Mouse (Mus musculus) stomach, embryonic 15.5 days (tissue): ENCODE results near the gene Gm42791. TPM values are rescaled to one million over a fixed set of nuclear protein-coding genes. Genes with fewer than 3 reads are reported as not detected.

Experiments
- ATAC-seq: fragments of 200-750 bp; cut with Nextera tagmentation; 2 replicates; pipeline ENCODE4 v1.8.0; 2017; ENCODE audit warnings: low read depth, moderate number of reproducible peaks, moderate TSS enrichment; ENCODE audit not compliant: insufficient read depth, low FRiP score
- H3K27ac ChIP-seq: fragments of 300-500 bp; sonication (generic); 2 replicates; pipeline ENCODE4 v1.5.1; 2015; ENCODE audit warnings: mild to moderate bottlenecking, inconsistent platforms
- H3K27me3 ChIP-seq: fragments of 300-500 bp; sonication (generic); replicated peaks from 2 replicates; pipeline ENCODE4 v1.6.1; 2015; ENCODE audit warnings: inconsistent platforms
- H3K36me3 ChIP-seq: fragments of 300-500 bp; sonication (generic); 2 replicates; pipeline ENCODE4 v1.6.1; 2015; ENCODE audit warnings: inconsistent platforms
- H3K4me1 ChIP-seq: fragments of 300-500 bp; sonication (generic); 2 replicates; pipeline ENCODE4 v1.6.1; 2015; ENCODE audit warnings: inconsistent platforms
- H3K4me2 ChIP-seq: fragments of 300-500 bp; sonication (generic); 2 replicates; pipeline ENCODE4 v1.6.1; 2015; ENCODE audit warnings: mild to moderate bottlenecking, inconsistent platforms
- H3K4me3 ChIP-seq: fragments of 300-500 bp; sonication (generic); replicated peaks from 2 replicates; pipeline ENCODE4 v1.5.1; 2015; ENCODE audit warnings: inconsistent platforms
- H3K9ac ChIP-seq: fragments of 300-500 bp; sonication (generic); 2 replicates; pipeline ENCODE4 v1.6.1; 2015; ENCODE audit warnings: inconsistent platforms
- H3K9me3 ChIP-seq: fragments of 300-500 bp; sonication (generic); 2 replicates; pipeline ENCODE4 v1.6.1; 2016; ENCODE audit warnings: inconsistent platforms
- WGBS: fragments of 180-500 bp; shearing (Covaris S2); methylation state at CpG from one replicate; pipeline ENCODE4 v1.1.7; 2015; 5-methylcytosine and 5-hydroxymethylcytosine counted together
- polyA plus RNA-seq: library from polyadenylated mRNA; unstranded; fragments of >200 nt; fragmentation: Nextera tagmentation; extraction: Ambion mirVana; gene quantifications from 2 replicates; pipeline ENCODE4 v1.2.1, GENCODE M21; 2015

Gene Gm42791
- polyA plus RNA-seq, 1 experiment from 2014 or later = 0.80 TPM

GRCm38 (mm10) chr5:148945735-148946134, 49.2 kb downstream of the Gm42791 start:
- Histone ChIP-seq H3K9me3 (no peaks in the 10 kb centered on the region), H3K4me3 (no peak overlapping the region), H3K9ac (no peak overlapping the region), H3K4me2 (no peak overlapping the region), H3K27ac (no peak overlapping the region), H3K36me3 (no peaks in the 10 kb centered on the region), H3K27me3 (no peaks in the 10 kb centered on the region), H3K4me1 (0 out of 2 replicates have a peak, but pooled peaks cover 5% of the 10 kb centered on the region)
- no peak for ATAC-seq
- 82% methylated on average over 2 of the region's 2 CpGs for WGBS

DNA sequence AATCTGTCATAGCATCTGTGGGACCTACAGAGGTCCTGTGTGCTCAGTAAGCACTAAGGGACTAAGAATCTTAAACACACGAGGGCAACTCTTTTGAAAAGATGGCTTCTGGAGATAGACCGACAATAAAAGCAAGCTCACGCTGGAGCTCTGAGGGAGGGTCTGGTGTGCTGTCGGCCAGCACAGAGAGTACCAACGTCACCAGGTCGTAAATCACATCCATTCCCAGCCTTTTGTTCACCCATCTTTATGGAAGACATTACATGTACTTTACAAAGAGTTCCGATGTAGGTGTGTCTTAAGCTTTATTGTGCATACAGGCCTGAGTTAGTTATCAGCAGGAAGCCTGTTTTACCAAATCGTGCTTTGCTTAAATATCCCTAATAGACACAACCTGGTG, 50.9 kb downstream of the Gm42791 start:
- H3K4me3 ChIP-seq = no peak overlapping the region
- H3K9me3 ChIP-seq = no peaks in the 10 kb centered on the region
- H3K27ac ChIP-seq = no peak overlapping the region
- no peak for ATAC-seq
- H3K36me3 ChIP-seq = no peaks in the 10 kb centered on the region
- 0 out of 2 replicates have a peak overlapping the region, but pooled peaks have one; percentile 5 for H3K4me2 ChIP-seq
- H3K9ac ChIP-seq = no peak overlapping the region
- WGBS = 42% methylated on average over 8 of the region's 8 CpGs
- H3K4me1 ChIP-seq = peaks cover 6% of the 10 kb centered on the region; the same call in 1 of the 2 replicates
- no peaks in the 10 kb centered on the region for H3K27me3 ChIP-seq

DNA sequence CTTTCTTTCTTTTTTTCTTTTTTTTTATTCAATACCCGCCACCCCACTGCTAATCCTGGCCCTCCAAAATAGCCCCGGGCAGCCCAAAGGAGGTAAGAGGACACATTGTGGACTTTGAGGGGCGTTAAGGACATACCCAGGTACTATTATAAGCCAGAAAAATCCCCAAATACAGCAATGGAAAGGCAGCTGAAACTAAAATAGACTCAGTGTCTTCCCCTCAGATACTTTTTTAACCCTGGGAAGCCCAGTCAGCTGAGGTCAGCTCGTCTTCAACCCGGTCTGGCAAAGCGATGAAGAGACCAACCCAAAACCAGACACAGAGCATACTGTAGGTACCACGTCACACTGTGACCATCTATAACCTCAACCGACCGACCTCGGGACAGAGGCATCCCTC, 51.5 kb downstream of the Gm42791 start:
- 79% methylated on average over 10 of the region's 10 CpGs for WGBS
- Histone ChIP-seq H3K27me3 (no peaks in the 10 kb centered on the region), H3K4me1 (peaks cover 6% of the 10 kb centered on the region; the same call in 1 of the 2 replicates), H3K9ac (no peak overlapping the region), H3K4me2 (no peak overlapping the region), H3K4me3 (no peak overlapping the region), H3K27ac (no peak overlapping the region), H3K9me3 (no peaks in the 10 kb centered on the region), H3K36me3 (no peaks in the 10 kb centered on the region)
- no peak for ATAC-seq

DNA sequence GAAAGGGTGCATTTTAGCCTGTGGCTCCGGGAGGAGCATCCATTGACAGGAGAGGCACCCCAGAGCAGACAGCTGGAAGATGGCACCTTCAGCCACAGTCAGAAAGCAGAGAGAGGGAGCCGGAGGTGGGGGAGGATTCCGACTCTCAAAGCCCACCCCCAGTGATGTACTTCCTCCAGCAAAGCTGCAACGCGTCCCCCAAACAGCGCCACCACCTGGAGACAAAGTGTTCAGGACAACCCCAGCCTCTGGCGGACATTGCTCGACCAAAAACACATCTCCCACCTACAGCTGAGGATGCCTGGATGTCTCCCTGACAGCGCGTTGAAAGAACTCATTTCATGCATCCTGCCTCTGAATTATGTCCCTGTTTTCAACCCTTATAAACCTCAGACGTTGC, 52.0 kb downstream of the Gm42791 start:
- ATAC-seq = no peak

GRCm38 (mm10) chr5:148942305-148942704, 52.6 kb downstream of the Gm42791 start:
- Histone ChIP-seq H3K9ac (no peak overlapping the region), H3K27me3 (no peaks in the 10 kb centered on the region), H3K4me1 (peaks cover 6% of the 10 kb centered on the region; the same call in 1 of the 2 replicates), H3K9me3 (no peaks in the 10 kb centered on the region), H3K36me3 (no peaks in the 10 kb centered on the region), H3K27ac (no peak overlapping the region), H3K4me2 (no peak overlapping the region), H3K4me3 (no peak overlapping the region)
- no peak for ATAC-seq
- WGBS = 94% methylated on average over 6 of the region's 6 CpGs

More for the DNA sequence above, 52.0 kb downstream of the Gm42791 start:
- H3K4me3 ChIP-seq = no peak overlapping the region
- no peaks in the 10 kb centered on the region for H3K9me3 ChIP-seq
- no peaks in the 10 kb centered on the region for H3K27me3 ChIP-seq
- H3K9ac ChIP-seq = no peak overlapping the region
- no peaks in the 10 kb centered on the region for H3K36me3 ChIP-seq
- peaks cover 6% of the 10 kb centered on the region; the same call in 1 of the 2 replicates for H3K4me1 ChIP-seq
- 76% methylated on average over 11 of the region's 11 CpGs for WGBS
- H3K4me2 ChIP-seq = no peak overlapping the region
- no peak overlapping the region for H3K27ac ChIP-seq

DNA sequence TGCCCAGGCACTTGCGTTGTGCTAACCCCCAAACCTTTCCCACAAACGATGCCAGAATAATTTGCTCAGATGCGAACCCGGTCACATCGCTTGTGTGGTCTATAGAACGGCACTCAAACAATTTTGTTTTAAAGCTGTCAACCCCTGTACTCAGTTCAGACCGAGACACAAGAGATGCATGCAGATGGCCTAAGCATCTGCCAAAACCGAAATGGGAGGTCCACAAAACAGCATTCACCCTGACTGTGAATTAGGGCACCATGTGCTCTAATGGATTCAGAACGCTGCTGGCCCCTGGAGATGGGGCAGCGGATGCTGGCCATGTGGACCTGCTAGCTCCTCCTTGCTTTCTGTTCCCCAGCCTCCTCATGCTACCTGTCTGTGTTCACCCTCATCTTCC, 53.1 kb downstream of the Gm42791 start:
- H3K36me3 ChIP-seq = no peaks in the 10 kb centered on the region
- no peak overlapping the region for H3K27ac ChIP-seq
- H3K4me3 ChIP-seq = no peak overlapping the region
- no peaks in the 10 kb centered on the region for H3K9me3 ChIP-seq
- no peak overlapping the region for H3K9ac ChIP-seq
- ATAC-seq = no peak
- H3K4me1 ChIP-seq = peaks cover 6% of the 10 kb centered on the region; the same call in 1 of the 2 replicates
- WGBS = 77% methylated on average over 10 of the region's 10 CpGs
- H3K27me3 ChIP-seq = no peaks in the 10 kb centered on the region
- H3K4me2 ChIP-seq = no peak overlapping the region

DNA sequence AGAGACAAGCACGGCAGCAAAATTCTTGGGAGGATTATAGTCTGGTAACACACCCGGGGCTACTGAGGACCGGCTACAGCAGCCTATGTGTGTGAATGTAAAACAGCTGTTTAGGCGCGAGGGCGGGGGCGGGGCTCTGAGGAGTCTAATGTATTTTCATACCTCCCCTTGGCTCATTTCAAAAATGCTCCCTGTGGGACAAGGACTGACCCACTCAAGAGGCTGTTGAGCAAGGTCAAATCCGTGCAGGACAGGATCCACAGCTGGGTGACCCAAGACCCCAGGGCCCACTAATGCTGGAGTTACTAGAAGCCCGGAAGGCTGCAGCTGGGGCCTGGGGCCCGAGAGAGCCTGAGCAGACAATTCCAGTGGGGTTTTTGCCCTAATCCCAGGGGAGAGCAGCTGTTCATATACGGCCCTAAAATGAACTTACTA, 55.0 kb downstream of the Gm42791 start:
- no peak overlapping the region for H3K4me2 ChIP-seq
- H3K4me1 ChIP-seq = peaks cover 6% of the 10 kb centered on the region; the same call in 1 of the 2 replicates
- H3K27me3 ChIP-seq = no peaks in the 10 kb centered on the region
- no peaks in the 10 kb centered on the region for H3K9me3 ChIP-seq
- no peak overlapping the region for H3K9ac ChIP-seq
- no peak overlapping the region; the same call in 1 of the 2 replicates for H3K27ac ChIP-seq
- no peak for ATAC-seq
- H3K36me3 ChIP-seq = no peaks in the 10 kb centered on the region
- no peak overlapping the region for H3K4me3 ChIP-seq
- WGBS = 58% methylated on average over 11 of the region's 11 CpGs

GRCm38 (mm10) chr5:148936516-148936951, 58.4 kb downstream of the Gm42791 start:
- no peak overlapping the region for H3K27ac ChIP-seq
- peaks cover 6% of the 10 kb centered on the region; the same call in 1 of the 2 replicates for H3K4me1 ChIP-seq
- 74% methylated on average over 3 of the region's 3 CpGs for WGBS
- H3K4me3 ChIP-seq = no peak overlapping the region
- no peaks in the 10 kb centered on the region for H3K36me3 ChIP-seq
- no peaks in the 10 kb centered on the region for H3K27me3 ChIP-seq
- H3K9me3 ChIP-seq = no peaks in the 10 kb centered on the region
- no peak for ATAC-seq
- no peak overlapping the region for H3K4me2 ChIP-seq
- no peak overlapping the region for H3K9ac ChIP-seq

DNA sequence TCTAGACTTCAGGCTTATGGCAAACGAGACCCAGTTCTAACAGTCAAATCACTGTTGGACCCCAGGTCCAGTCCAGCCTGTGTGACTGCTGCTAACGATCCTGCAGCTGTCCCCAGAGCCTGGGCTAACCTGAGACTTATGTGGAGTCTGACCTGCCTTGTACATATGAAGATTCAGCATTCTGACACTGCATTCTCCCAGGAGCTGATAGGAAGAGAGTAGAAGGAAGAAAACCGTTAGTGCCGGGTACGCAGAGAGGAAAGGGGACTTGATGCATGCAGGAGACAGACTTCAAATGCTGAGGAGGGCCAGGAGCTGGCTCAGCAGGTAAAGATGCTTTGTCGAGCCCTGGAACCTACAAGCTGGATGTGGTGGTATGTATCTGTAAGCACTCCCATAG, 59.1 kb downstream of the Gm42791 start:
- no peak overlapping the region for H3K27ac ChIP-seq
- no peaks in the 10 kb centered on the region for H3K27me3 ChIP-seq
- peaks cover 6% of the 10 kb centered on the region; the same call in 1 of the 2 replicates for H3K4me1 ChIP-seq
- no peak overlapping the region for H3K4me3 ChIP-seq
- H3K9me3 ChIP-seq = no peaks in the 10 kb centered on the region
- no peak overlapping the region for H3K9ac ChIP-seq
- H3K4me2 ChIP-seq = no peak overlapping the region
- ATAC-seq = no peak
- no peaks in the 10 kb centered on the region for H3K36me3 ChIP-seq
- WGBS = 82% methylated on average over 6 of the region's 6 CpGs

DNA sequence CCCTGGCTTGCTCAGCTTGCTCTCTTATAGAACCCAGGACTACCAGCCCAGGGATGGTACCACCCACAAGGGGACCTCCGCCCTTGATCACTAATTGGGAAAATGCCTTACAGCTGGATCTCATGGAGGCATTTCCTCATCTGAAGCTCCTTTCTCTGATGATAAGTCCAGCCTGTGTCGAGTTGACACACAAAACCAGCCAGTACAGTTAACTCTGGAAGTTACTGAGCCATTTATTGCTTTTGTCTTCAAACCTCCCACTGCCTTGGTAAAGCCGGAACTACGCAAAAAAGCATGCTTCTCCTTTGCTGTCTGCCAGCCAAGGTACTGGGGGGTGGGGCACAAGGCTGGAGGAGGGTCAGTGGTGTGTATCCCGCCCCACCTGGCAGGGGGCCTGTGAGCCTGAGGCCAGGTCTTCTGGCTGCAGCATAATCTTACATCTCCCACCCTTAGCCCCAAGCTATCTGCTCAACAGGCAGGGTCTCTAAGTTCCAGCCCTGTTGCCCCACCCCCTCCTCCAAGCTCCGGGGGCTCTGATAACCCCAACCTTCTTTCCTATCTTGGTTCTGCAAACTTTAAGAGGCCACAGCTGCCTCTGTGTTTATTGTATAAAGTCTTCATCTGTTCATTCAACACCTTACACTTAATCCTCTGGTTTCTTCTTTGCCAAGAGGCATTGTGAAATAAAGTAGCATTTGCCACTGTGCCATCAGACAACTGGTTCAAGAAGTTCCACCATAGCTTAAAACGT, 59.7 kb downstream of the Gm42791 start:
- Histone ChIP-seq H3K27me3 (no peaks in the 10 kb centered on the region), H3K9ac (no peak overlapping the region), H3K4me1 (peaks cover 6% of the 10 kb centered on the region; the same call in 1 of the 2 replicates), H3K4me2 (no peak overlapping the region), H3K9me3 (no peaks in the 10 kb centered on the region), H3K4me3 (no peak overlapping the region), H3K36me3 (no peaks in the 10 kb centered on the region), H3K27ac (peak overlapping the region; percentile 26; the same call in 1 of the 2 replicates)
- WGBS = 53% methylated on average over 7 of the region's 7 CpGs
- ATAC-seq = peak; percentile 83; the same call in 1 of the 2 replicates

GRCm38 (mm10) chr5:148934457-148934856, 60.5 kb downstream of the Gm42791 start:
- Histone ChIP-seq H3K4me3 (no peak overlapping the region), H3K4me1 (0 out of 2 replicates have a peak, but pooled peaks cover under 1% of the 10 kb centered on the region), H3K27me3 (no peaks in the 10 kb centered on the region), H3K9me3 (no peaks in the 10 kb centered on the region), H3K9ac (no peak overlapping the region), H3K36me3 (no peaks in the 10 kb centered on the region), H3K4me2 (no peak overlapping the region), H3K27ac (no peak overlapping the region)
- 43% methylated on average over 6 of the region's 6 CpGs for WGBS
- ATAC-seq = no peak

DNA sequence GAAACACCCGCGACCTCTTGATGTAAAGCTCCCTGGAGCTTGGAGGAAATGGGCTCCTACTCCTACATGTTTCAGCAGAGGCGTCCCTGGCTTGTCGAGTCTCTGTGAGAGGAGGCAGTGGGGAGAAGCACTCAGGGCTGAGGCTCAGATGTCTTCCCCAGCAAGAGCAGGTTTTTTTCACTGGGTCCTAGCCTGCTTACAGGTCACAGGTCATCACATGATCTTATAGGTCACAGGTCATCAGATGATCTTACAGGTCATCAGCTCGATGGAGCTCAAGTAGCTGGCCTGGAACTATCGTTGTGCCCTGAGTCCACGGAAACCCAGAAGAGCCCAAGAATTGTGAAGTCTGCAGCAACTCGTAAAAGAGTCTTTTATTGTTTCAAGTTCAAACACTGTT, 61.2 kb downstream of the Gm42791 start:
- H3K36me3 ChIP-seq = no peaks in the 10 kb centered on the region
- H3K9ac ChIP-seq = no peak overlapping the region
- H3K4me2 ChIP-seq = no peak overlapping the region
- H3K4me3 ChIP-seq = no peak overlapping the region
- 47% methylated on average over 8 of the region's 8 CpGs for whole genome bisulfite sequencing
- no peak overlapping the region for H3K27ac ChIP-seq
- H3K9me3 ChIP-seq = no peaks in the 10 kb centered on the region
- H3K27me3 ChIP-seq = no peaks in the 10 kb centered on the region
- H3K4me1 ChIP-seq = peaks cover 4% of the 10 kb centered on the region; the same call in 1 of the 2 replicates
- no peak for ATAC-seq
